Mouse (Mus musculus): ENCODE data around the gene 9130230L23Rik.

- no peak for TF ChIP-seq CTCF (IDR thresholded peaks at IDR 0.05; ENCODE audit: low read depth, low read length)
- no peak for TF ChIP-seq POLR2A (IDR thresholded peaks at IDR 0.05; ENCODE audit: borderline replicate concordance, low read depth, low read length)
These were observed 24.1 kb upstream of the 9130230L23Rik start for GRCm38 (mm10) chr5:66028232-66028631.

Measured in bone marrow macrophage, adult 2 months (primary cell).